Mouse (Mus musculus) right cerebral cortex, postnatal 25 days (tissue): ENCODE data around the gene Gpr108.
A peak's percentile ranks its signal among the peaks of the same experiment; 100 is the strongest.

Experiments
- DNase-seq: peaks from one replicate; pipeline ENCODE4 v3.0.0; 2022

Gpr108 gene

GRCm38 (mm10) chr17:57243650-57244370 lies 4.4 kb downstream of the Gpr108 start:
- no peak for DNase-seq

- no peak for DNase-seq
Measured at GRCm38 (mm10) chr17:57237181-57237580, 11.1 kb downstream of the Gpr108 start.

DNA sequence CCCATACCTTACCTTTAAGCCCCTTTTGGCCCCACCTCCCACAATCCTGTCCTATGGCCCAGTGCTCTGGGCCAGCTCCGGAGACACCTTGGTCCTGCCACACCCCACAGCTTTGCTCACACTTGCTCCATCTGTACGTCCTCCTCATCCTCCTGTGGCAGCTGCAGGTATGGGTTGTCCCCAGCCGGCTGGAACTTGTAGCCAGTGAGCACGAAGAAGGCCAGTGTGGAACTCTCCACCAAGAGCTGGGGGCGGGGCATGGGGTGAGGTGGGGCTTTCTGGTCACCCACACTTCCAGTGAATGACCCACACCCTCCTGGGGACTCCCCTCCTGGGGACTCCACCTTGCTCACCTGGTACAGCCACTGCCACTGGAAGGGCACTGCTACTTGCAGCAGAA lies 12.4 kb downstream of the Gpr108 start:
- DNase-seq: no peak

DNA sequence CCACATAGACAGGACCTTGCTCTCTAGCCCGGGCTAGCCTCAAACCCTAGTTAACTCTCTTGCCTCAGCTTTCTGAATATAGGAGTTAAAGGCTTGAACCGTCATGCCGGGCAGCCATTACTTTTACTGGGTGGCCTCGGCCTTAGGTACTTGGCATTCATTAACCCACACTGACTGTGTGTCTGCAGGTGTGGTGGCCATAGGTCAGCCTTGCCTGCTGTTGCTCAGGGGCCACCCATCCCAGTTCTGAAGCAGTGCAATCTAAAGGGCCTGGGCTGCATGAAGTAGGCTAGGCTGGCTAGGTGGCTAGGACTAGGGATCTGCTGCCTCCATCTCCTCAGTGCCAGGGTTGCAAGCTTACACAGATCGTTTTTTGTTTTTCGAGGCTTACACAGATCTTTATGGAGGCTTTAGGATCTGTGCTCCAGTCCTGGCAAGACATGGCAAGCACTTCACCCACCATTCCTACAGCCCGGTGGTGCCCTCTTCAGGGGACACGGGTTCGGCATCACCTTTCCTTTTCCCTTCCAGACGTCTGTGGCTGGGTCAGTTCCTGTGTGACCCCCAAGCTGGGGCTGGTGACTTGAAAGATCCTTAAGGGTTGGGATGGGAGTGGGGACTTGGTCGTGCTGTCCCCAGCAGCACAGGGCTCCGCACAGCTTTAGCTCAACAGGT lies 13.9 kb downstream of the Gpr108 start:
- no peak for DNase-seq

GRCm38 (mm10) chr17:57233038-57233437 lies 15.2 kb downstream of the Gpr108 start:
- no peak for DNase-seq

- DNase-seq: no peak
Measured at GRCm38 (mm10) chr17:57232200-57232599, 16.0 kb downstream of the Gpr108 start.

GRCm38 (mm10) chr17:57231321-57231771 lies 16.9 kb downstream of the Gpr108 start:
- no peak for DNase-seq

DNA sequence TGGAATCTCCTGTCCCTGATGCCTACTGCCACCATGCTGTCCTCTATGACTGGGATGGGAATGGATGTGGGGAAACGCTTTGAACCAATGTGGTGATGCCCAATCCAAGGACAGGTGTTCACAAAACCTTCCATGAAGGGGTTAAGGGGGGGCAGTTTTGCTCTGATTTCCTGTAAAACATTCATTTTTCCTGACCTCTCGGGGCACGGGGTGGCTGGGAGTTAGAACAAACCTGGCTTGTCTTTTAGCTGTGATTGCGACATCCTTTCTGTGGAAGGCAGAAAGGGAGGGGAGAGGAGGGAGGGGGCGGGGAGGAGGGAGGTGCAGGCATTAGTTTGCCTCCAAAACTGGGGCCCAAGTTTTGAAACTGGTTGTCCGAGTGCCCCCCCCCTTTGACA lies 17.5 kb downstream of the Gpr108 start:
- no peak for DNase-seq

GRCm38 (mm10) chr17:57229851-57230727 lies 18.2 kb downstream of the Gpr108 start:
- DNase-seq: no peak

DNA sequence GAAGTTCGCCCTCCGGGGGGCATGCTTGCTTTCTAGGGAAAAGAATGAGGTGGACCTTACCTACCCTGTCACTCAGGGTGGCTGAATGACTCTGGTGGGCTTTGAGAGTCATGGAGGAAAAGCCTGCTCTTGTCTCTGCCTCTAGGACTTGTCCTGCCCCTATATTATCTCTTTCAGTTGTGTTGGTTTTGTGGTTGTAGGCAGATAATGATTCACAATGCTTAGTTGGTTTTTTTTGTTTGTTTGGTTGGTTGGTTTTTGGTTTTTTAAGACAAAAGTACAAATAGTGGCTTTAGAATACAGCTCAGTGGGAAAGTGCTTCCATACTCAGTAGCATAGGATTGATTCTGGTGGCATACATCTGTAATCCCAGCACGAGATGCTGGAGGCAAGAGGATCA lies 19.4 kb downstream of the Gpr108 start:
- no peak for DNase-seq

DNA sequence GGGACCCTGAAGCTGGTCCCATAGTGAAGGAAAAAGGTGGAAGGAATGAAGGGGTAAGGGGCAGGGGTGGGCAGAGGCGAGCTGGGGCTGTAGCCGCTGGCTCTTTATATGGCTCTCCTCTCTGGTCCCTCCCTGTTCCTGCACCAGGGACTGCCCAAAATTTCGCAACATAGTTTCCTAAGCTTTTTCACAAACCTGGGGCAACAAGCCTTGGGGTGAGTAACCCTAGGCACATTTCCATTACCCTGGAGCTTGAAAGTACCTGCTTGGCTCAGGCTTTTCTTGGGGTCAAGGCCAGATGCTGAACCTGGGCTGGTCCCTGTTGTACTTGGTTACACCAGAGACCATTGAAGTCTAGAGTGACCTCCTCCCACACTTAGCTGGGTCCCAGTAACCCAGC lies 20.2 kb downstream of the Gpr108 start, which contains the start of gene C3:
Gene C3, minus strand, starts transcription at position 123 of the 400 bp plus-strand sequence.
- no peak for DNase-seq

DNA sequence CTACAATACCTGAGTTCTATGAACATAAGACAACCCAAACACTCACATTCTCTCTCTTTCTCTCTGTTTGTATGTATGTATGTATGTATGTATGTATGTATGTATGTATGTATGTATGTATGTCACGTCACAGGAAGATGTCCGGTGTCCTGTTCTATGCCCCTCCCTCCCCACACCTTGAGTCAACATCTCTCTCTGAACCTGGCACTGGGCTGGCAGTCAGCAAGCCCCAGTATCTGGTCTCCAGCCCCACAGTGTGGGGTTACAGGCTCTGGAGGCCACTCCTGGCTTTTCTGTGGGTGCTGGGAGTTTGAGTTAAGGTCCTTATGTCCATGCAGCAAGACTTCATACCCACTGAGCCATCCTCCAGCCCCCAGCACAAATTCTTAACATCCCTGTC lies 20.8 kb downstream of the Gpr108 start:
- no peak for DNase-seq

GRCm38 (mm10) chr17:57223313-57223712 lies 24.9 kb downstream of the Gpr108 start:
- DNase-seq: no peak

DNA sequence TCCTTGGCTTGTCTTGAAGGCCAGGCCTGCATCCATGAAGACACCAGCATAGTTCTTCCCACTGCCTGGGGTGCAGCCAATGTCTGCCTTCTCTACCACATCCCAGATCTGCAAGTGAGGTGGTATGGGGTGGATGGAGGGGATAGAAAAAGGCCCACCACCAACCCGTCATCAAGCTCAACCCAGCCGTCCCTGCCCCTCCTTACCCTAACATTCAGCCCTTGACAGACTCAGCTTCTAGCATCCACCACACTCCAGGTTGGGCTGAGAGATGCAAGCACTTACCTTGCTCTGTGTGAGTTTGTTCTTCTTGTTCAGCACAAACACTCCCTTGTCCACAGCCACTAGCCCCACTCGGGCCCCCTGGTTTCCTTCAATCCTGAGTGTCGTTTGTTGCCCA lies 26.3 kb downstream of the Gpr108 start:
- DNase-seq: no peak

DNA sequence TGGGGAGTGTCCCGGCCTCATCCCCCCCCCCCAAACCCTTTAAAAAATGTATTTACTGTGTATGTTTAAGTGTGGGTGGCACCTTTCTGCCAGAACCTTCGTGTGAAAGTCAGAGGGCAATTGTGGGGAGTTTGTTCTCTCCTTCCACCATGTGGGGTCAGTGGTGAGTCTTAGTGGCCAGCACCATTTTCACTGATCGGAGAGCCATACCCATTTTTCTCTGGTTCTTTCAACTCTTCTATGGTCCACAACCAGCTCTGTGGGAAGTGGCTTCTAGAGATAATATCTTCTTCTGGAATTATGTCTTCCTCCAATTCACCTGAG lies 28.4 kb downstream of the Gpr108 start:
- no peak for DNase-seq

DNA sequence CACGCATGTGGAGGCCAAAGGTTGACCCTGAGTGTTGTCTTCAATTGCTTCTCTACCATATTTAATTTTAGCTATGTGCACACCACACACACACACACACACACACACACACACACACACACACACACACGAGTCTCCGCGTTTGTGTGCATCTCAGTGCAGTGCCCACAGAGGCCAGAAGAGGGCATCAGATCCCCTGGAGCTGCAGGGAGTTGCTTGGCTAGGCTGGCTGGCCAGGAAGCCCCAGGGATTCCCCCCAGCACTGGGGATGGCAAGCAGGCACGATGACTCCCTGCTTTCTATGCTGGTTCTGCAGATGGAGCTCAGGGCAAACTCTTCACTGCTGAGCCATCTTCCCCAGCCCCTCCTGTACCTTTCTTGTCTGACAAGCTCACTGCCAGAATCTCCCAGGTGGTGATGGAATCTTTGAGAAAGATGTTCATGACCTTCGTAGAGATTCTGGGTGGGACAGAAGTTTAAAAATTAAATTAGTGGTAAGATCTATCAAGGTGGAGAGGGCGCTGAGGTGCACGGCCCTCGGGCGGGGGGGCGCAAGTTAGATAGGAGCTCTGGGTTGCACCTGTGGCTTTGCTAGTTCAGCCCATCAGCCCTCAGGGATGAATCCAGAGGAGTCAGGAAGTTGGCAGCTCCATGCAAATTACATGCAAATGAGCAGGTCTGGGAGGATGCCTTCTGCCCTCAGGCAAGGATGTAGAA lies 28.9 kb downstream of the Gpr108 start:
- peak; percentile 47 for DNase-seq

DNA sequence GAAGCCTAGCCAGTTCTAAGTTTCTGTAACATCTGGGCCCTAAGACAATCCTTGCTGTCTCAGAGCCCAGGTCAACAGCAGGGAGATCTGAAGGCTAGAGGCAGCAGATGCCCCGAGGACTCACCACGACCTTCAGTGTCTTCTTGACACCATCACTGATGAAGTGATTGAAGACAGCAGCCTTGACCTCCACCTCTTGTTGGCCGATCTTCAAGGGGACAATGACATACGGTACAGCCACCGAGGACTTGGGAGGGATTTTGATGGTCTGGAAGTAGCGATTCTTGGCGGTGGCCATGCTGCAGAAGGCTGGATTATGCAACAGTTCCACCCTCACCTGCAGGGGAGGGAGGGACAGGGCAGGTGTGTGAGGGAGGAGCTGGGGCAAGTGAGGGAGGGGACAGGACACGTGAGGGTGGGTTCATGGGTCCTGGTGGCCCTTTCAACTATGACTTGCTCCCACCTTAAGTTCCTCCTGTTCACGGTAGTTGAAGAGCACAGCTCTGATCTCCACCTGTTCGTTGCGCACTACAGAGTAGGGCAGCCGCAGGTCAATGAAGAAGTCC lies 29.8 kb downstream of the Gpr108 start:
- DNase-seq: no peak

GRCm38 (mm10) chr17:57214676-57215387 lies 33.4 kb downstream of the Gpr108 start:
- DNase-seq: no peak

DNA sequence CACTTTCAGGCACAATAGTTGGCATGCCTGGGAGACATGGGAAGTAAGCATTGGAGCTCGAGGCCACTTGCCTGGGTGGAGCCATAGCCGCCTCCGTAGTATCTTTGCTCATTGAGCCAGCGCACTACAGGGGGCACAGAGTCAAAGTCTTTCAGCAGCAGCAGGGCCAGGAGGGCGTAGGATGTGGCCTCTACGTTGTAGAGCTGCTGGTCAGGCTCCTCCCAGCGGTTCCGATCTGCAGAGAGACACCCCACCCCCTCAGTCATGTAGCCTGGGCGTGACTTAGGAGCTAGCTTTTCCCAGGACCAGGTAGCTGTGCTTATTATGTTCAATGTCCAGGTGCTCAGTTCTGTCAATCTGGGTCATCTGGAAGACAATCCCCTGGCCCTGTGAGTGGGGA lies 36.7 kb downstream of the Gpr108 start:
- no peak for DNase-seq

- DNase-seq: no peak
Measured at GRCm38 (mm10) chr17:57209330-57209729, 38.9 kb downstream of the Gpr108 start.

GRCm38 (mm10) chr17:57207938-57208337 lies 40.3 kb downstream of the Gpr108 start:
- no peak for DNase-seq
